Mouse (Mus musculus): ENCODE data around the gene Nde1. TPM values are rescaled to one million over a fixed set of nuclear protein-coding genes. Genes with fewer than 3 reads are reported as not detected.

The Nde1 gene
- polyA plus RNA-seq, 1 experiment from 2014 or later: 33.4 TPM

- H3K4me3 ChIP-seq: no peak overlapping the region
- ATAC-seq (ENCODE audit: low read depth): no peak
- H3K9me3 ChIP-seq: no peaks in the 10 kb centered on the region
- 88% methylated on average over 4 of the region's 4 CpGs for WGBS
- H3K36me3 ChIP-seq: peaks cover 21% of the 10 kb centered on the region
- H3K4me1 ChIP-seq (replicated peaks): peaks cover 21% of the 10 kb centered on the region
- H3K27ac ChIP-seq (replicated peaks): no peak overlapping the region
- H3K9ac ChIP-seq: no peak overlapping the region
- H3K27me3 ChIP-seq: no peaks in the 10 kb centered on the region
- H3K4me2 ChIP-seq: no peak overlapping the region
Observed at GRCm38 (mm10) chr16:14166490-14166889, 3.4 kb downstream of the Nde1 start.

- peaks cover 50% of the 10 kb centered on the region for H3K36me3 ChIP-seq
- no peak for ATAC-seq (ENCODE audit: low read depth)
- H3K9ac ChIP-seq: no peak overlapping the region
- H3K4me2 ChIP-seq: no peak overlapping the region
- no peak overlapping the region for H3K4me3 ChIP-seq
- no peak overlapping the region for H3K27ac ChIP-seq (replicated peaks)
- WGBS: 100% methylated on average over 1 of the region's 1 CpGs
- H3K27me3 ChIP-seq: no peaks in the 10 kb centered on the region
- peaks cover 2% of the 10 kb centered on the region; the same call in 1 of the 2 replicates for H3K4me1 ChIP-seq (replicated peaks)
- no peaks in the 10 kb centered on the region for H3K9me3 ChIP-seq
Observed at GRCm38 (mm10) chr16:14169706-14170105, 6.6 kb downstream of the Nde1 start.

DNA sequence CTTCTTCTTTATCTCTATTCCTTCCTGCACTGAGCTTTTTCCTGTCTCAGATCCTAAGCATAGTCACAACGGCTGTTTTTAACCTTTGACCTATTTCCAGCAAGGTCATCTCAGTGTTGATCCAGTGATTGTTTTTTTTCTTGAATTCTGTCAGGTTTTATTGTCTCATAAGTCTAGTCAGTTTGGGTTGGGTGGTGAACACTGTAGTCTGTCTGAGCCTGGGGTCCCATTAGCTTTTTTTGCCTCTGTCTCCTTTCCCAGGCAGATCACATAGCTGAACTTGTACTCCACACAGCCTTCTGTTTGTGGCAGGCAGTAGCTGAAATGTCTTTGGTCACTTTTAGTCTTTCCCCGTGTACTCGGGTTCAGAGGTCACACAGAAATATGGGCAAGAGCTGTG is 15.0 kb downstream of the Nde1 start:
- Histone ChIP-seq H3K9ac (no peak overlapping the region), H3K9me3 (no peaks in the 10 kb centered on the region), H3K4me2 (no peak overlapping the region), H3K27me3 (no peaks in the 10 kb centered on the region), H3K27ac (replicated peaks) (no peak overlapping the region), H3K36me3 (peaks cover 53% of the 10 kb centered on the region), H3K4me3 (no peak overlapping the region), H3K4me1 (replicated peaks) (no peaks in the 10 kb centered on the region; the same call in 1 of the 2 replicates)
- ATAC-seq (ENCODE audit: low read depth): no peak
- WGBS: 69% methylated on average over 3 of the region's 3 CpGs

GRCm38 (mm10) chr16:14180163-14180733 is 17.2 kb downstream of the Nde1 start:
- Histone ChIP-seq H3K27me3 (no peaks in the 10 kb centered on the region), H3K4me3 (no peak overlapping the region), H3K27ac (replicated peaks) (0 out of 2 replicates have a peak overlapping the region, but pooled peaks have one; percentile 38), H3K4me2 (no peak overlapping the region), H3K9ac (no peak overlapping the region), H3K36me3 (peaks cover 50% of the 10 kb centered on the region), H3K4me1 (replicated peaks) (no peaks in the 10 kb centered on the region; the same call in 1 of the 2 replicates), H3K9me3 (no peaks in the 10 kb centered on the region)
- ATAC-seq (ENCODE audit: low read depth): no peak
- WGBS: 79% methylated on average over 6 of the region's 6 CpGs

- no peak overlapping the region for H3K4me2 ChIP-seq
- no peaks in the 10 kb centered on the region; the same call in 1 of the 2 replicates for H3K4me1 ChIP-seq (replicated peaks)
- H3K27me3 ChIP-seq: no peaks in the 10 kb centered on the region
- H3K9ac ChIP-seq: no peak overlapping the region
- H3K36me3 ChIP-seq: peaks cover 51% of the 10 kb centered on the region
- H3K9me3 ChIP-seq: no peaks in the 10 kb centered on the region
- H3K4me3 ChIP-seq: no peak overlapping the region
- 68% methylated on average over 5 of the region's 5 CpGs for WGBS
- ATAC-seq (ENCODE audit: low read depth): no peak
- H3K27ac ChIP-seq (replicated peaks): 0 out of 2 replicates have a peak overlapping the region, but pooled peaks have one; percentile 6
Observed at GRCm38 (mm10) chr16:14182360-14182759, 19.3 kb downstream of the Nde1 start.

DNA sequence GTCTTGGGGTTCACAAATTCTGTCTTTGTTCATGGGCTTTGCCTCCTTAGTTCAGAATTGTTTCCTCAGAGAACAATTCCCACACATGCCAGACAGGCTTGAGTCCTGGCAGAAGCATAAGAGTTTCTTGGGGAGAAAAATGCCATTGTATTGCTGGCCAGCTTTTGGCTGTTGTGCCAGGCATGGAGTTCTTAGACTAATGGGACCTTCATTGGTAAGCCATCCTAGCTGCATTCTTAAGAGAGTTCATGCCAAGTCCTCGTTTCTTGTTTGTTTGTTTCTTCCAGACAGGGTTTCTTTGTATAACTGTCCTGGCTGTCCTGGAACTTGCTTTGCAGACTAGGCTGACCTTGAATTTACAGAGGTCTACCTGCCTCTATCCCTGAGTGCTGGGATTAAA is 20.8 kb downstream of the Nde1 start:
- 74% methylated on average over 1 of the region's 1 CpGs for WGBS
- H3K36me3 ChIP-seq: peaks cover 59% of the 10 kb centered on the region

DNA sequence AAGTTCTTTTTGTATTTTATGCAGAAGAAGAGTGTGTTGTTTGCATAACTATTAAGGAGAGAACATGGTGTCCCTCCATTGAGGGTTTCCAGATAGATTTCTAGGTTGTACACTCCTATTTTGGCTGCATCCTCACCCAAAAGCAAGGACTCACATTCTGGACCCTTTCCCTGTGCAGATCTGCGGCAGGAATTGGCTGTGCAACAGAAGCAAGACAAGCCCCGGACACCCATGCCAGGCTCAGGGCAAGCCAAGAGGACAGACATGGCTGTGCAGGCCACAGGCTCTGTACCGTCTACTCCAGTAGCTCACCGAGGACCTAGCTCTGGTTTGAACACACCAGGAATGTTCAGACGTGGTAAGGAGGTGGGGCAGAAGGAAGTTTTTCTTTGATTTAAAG is 22.4 kb downstream of the Nde1 start:
- 95% methylated on average over 5 of the region's 5 CpGs for WGBS
- ATAC-seq (ENCODE audit: low read depth): no peak
- Histone ChIP-seq H3K27ac (replicated peaks) (no peak overlapping the region), H3K36me3 (peaks cover 74% of the 10 kb centered on the region), H3K9me3 (no peaks in the 10 kb centered on the region), H3K4me2 (no peak overlapping the region), H3K4me3 (no peak overlapping the region), H3K4me1 (replicated peaks) (no peaks in the 10 kb centered on the region; the same call in 1 of the 2 replicates), H3K9ac (no peak overlapping the region), H3K27me3 (no peaks in the 10 kb centered on the region)

More for the DNA sequence above, 20.8 kb downstream of the Nde1 start:
- no peak overlapping the region for H3K9ac ChIP-seq
- H3K27me3 ChIP-seq: no peaks in the 10 kb centered on the region
- no peak overlapping the region for H3K27ac ChIP-seq (replicated peaks)
- H3K4me3 ChIP-seq: no peak overlapping the region
- ATAC-seq (ENCODE audit: low read depth): no peak
- no peaks in the 10 kb centered on the region; the same call in 1 of the 2 replicates for H3K4me1 ChIP-seq (replicated peaks)
- no peaks in the 10 kb centered on the region for H3K9me3 ChIP-seq
- no peak overlapping the region for H3K4me2 ChIP-seq

- peaks cover 35% of the 10 kb centered on the region for H3K36me3 ChIP-seq
- no peaks in the 10 kb centered on the region for H3K4me1 ChIP-seq (replicated peaks)
- H3K27me3 ChIP-seq: no peaks in the 10 kb centered on the region
- 73% methylated on average over 9 of the region's 9 CpGs for WGBS
- H3K27ac ChIP-seq (replicated peaks): no peak overlapping the region
- no peaks in the 10 kb centered on the region for H3K9me3 ChIP-seq
- no peak overlapping the region for H3K4me3 ChIP-seq
- no peak overlapping the region for H3K9ac ChIP-seq
- H3K4me2 ChIP-seq: no peak overlapping the region
- no peak for ATAC-seq (ENCODE audit: low read depth)
Observed at GRCm38 (mm10) chr16:14194164-14194950, 31.3 kb downstream of the Nde1 start.

GRCm38 (mm10) chr16:14195427-14195826 is 32.4 kb downstream of the Nde1 start:
- WGBS: 21% methylated on average over 1 of the region's 1 CpGs
- Histone ChIP-seq H3K4me2 (no peak overlapping the region), H3K27ac (replicated peaks) (no peak overlapping the region), H3K36me3 (peaks cover 25% of the 10 kb centered on the region), H3K9me3 (no peaks in the 10 kb centered on the region), H3K27me3 (no peaks in the 10 kb centered on the region), H3K4me1 (replicated peaks) (no peaks in the 10 kb centered on the region), H3K9ac (no peak overlapping the region), H3K4me3 (no peak overlapping the region)
- ATAC-seq (ENCODE audit: low read depth): no peak

GRCm38 (mm10) chr16:14198798-14199197 is 35.7 kb downstream of the Nde1 start:
- Histone ChIP-seq H3K4me3 (no peak overlapping the region), H3K27me3 (no peaks in the 10 kb centered on the region), H3K4me1 (replicated peaks) (no peaks in the 10 kb centered on the region), H3K4me2 (no peak overlapping the region), H3K27ac (replicated peaks) (no peak overlapping the region), H3K9ac (no peak overlapping the region), H3K9me3 (no peaks in the 10 kb centered on the region), H3K36me3 (no peaks in the 10 kb centered on the region)
- no peak for ATAC-seq (ENCODE audit: low read depth)
- WGBS: 78% methylated on average over 4 of the region's 4 CpGs

- no peak for ATAC-seq (ENCODE audit: low read depth)
- Histone ChIP-seq H3K9ac (no peak overlapping the region), H3K27ac (replicated peaks) (no peak overlapping the region), H3K36me3 (no peaks in the 10 kb centered on the region), H3K4me3 (no peak overlapping the region), H3K27me3 (no peaks in the 10 kb centered on the region), H3K4me1 (replicated peaks) (no peaks in the 10 kb centered on the region), H3K9me3 (no peaks in the 10 kb centered on the region), H3K4me2 (no peak overlapping the region)
- WGBS: 89% methylated on average over 3 of the region's 3 CpGs
Observed at GRCm38 (mm10) chr16:14215156-14215555, 52.1 kb downstream of the Nde1 start.

GRCm38 (mm10) chr16:14237100-14237723 is 74.1 kb downstream of the Nde1 start:
- peak; percentile 80 for ATAC-seq (ENCODE audit: low read depth)
- Histone ChIP-seq H3K4me3 (no peak overlapping the region), H3K36me3 (no peaks in the 10 kb centered on the region), H3K9me3 (no peaks in the 10 kb centered on the region), H3K9ac (no peak overlapping the region), H3K27me3 (no peaks in the 10 kb centered on the region), H3K27ac (replicated peaks) (no peak overlapping the region), H3K4me1 (replicated peaks) (no peaks in the 10 kb centered on the region), H3K4me2 (no peak overlapping the region)
- WGBS: 27% methylated on average over 6 of the region's 6 CpGs

Data from neural tube, embryonic 13.5 days (tissue).